Mouse (Mus musculus): ENCODE results near the gene Mapk9. TPM values are rescaled to one million over a fixed set of nuclear protein-coding genes. Genes with fewer than 3 reads are reported as not detected.

The Mapk9 gene
- polyA plus RNA-seq, 1 experiment from 2014 or later, result 43.6 TPM

DNA sequence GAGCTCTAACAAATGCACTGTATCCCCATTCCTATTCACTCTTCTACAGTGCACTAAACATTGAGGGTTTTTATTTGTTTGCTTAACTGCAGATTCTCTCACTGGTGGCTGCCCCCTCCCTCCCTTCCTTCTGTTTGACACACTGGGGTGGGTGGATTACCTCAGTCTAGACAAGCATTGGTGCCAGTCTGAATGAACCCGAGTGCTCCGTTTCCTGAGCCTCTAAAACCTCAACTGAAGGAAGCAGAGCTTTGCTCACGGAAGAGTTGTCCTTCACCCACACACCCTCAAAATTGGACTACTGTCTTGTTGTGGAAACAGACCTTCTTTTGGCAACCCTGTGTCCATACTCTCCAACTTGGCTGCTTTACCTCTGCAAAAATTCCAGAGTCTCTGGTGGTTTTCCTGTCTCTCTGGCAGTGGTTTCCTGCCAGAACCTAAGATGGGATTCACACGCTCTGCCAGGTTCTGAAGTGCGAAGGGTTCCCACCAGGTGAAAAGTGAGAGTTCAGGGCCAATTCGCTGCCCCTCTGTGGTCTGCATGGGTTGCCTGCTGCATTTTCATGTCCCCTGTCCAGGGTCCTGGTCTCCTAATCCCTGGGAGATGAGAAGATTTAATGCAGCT, 49.5 kb downstream of the Mapk9 start:
- no peak overlapping the region for H3K4me3 ChIP-seq (ENCODE audit: low read depth, low read length)
- no peaks in the 10 kb centered on the region for H3K36me3 ChIP-seq (ENCODE audit: control insufficient read depth, insufficient read depth, low read length)
- no peak overlapping the region for H3K4me2 ChIP-seq (ENCODE audit: low read length)
- H3K9me3 ChIP-seq (replicated peaks; ENCODE audit: control insufficient read depth, low read length), result no peaks in the 10 kb centered on the region
- no peaks in the 10 kb centered on the region for H3K4me1 ChIP-seq (ENCODE audit: control insufficient read depth, insufficient read depth, low read length)
- ATAC-seq (no peak), DNase-seq (ENCODE audit: low spot score) (no peak)
- peaks cover 10% of the 10 kb centered on the region; the same call in 1 of the 2 replicates for H3K27me3 ChIP-seq (replicated peaks; ENCODE audit: control insufficient read depth, insufficient read depth, low read length)
- no peak overlapping the region for H3K27ac ChIP-seq (ENCODE audit: low read depth, low read length)
- H3K9ac ChIP-seq (ENCODE audit: low read length), result no peak overlapping the region
- 65% methylated on average over 6 of the region's 6 CpGs for WGBS

DNA sequence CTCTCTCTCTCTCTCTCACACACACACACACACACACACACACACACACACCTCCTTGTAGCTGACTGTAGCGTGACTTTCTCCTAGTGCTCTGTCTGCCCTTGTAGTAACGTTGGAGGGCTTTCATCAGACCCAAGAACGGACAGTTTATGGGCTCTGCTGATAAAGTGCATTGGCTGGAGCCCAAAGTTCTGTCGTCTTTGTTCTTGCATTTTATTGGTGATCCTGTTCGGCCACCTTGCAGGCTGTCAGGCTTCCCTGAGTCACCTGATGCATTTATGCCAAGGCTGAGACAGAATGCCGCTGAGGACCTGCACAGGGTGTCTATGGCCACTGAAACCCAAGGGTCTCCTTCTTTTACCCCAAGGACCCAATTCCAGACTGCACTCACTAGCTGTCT, 53.5 kb downstream of the Mapk9 start:
- Histone ChIP-seq H3K4me2 (ENCODE audit: low read length) (no peak overlapping the region), H3K4me3 (ENCODE audit: low read depth, low read length) (no peak overlapping the region), H3K9ac (ENCODE audit: low read length) (no peak overlapping the region), H3K4me1 (ENCODE audit: control insufficient read depth, insufficient read depth, low read length) (no peaks in the 10 kb centered on the region), H3K36me3 (ENCODE audit: control insufficient read depth, insufficient read depth, low read length) (no peaks in the 10 kb centered on the region), H3K9me3 (replicated peaks; ENCODE audit: control insufficient read depth, low read length) (no peaks in the 10 kb centered on the region), H3K27ac (ENCODE audit: low read depth, low read length) (no peak overlapping the region), H3K27me3 (replicated peaks; ENCODE audit: control insufficient read depth, insufficient read depth, low read length) (peaks cover 21% of the 10 kb centered on the region; the same call in 1 of the 2 replicates)
- no peak for DNase-seq (ENCODE audit: low spot score)
- 76% methylated on average over 6 of the region's 6 CpGs for whole genome bisulfite sequencing
- no peak for ATAC-seq

DNA sequence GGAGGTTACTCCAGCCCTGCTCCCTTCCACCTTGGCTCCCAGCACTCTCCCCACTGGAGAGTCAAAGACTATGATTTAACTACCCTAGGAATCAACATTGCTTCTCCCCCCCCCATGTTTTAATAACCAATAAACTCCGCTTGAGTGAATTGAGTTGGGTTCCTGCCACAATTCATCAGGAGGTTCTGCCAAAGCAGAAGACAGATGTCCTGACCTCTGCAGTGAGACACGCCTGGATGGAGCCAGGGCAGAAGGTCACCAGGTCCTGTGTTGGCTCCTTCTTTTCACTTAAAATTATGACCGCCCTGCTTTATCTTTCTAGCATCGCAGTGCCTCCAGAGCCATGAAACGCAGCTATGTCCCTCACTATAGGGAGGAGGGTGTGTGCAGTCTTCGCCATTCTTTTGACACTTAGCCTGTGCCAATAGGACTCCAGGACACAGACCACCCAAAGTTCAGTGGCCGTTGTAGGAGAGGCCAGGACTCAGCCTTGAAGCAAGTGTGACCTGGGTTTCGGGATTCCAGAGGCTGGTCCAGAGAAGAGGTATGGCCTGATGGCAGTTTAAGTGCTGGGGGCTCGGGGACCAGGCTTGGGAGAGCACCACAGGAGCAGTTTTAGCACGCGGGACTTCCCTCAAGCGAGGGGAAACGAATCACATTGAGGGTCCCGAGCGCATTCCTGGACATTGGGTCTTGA, 54.6 kb downstream of the Mapk9 start:
- H3K36me3 ChIP-seq (ENCODE audit: control insufficient read depth, insufficient read depth, low read length), result no peaks in the 10 kb centered on the region
- H3K4me1 ChIP-seq (ENCODE audit: control insufficient read depth, insufficient read depth, low read length), result no peaks in the 10 kb centered on the region
- WGBS, result 29% methylated on average over 15 of the region's 15 CpGs
- peak; percentile 24 for ATAC-seq
- peak overlapping the region; percentile 77 for H3K9ac ChIP-seq (ENCODE audit: low read length)
- peaks cover 21% of the 10 kb centered on the region; the same call in 1 of the 2 replicates for H3K27me3 ChIP-seq (replicated peaks; ENCODE audit: control insufficient read depth, insufficient read depth, low read length)
- H3K27ac ChIP-seq (ENCODE audit: low read depth, low read length), result no peak overlapping the region
- DNase-seq (ENCODE audit: low spot score), result no peak
- H3K4me3 ChIP-seq (ENCODE audit: low read depth, low read length), result peak overlapping the region; percentile 69
- no peaks in the 10 kb centered on the region for H3K9me3 ChIP-seq (replicated peaks; ENCODE audit: control insufficient read depth, low read length)
- peak overlapping the region; percentile 98 for H3K4me2 ChIP-seq (ENCODE audit: low read length)

DNA sequence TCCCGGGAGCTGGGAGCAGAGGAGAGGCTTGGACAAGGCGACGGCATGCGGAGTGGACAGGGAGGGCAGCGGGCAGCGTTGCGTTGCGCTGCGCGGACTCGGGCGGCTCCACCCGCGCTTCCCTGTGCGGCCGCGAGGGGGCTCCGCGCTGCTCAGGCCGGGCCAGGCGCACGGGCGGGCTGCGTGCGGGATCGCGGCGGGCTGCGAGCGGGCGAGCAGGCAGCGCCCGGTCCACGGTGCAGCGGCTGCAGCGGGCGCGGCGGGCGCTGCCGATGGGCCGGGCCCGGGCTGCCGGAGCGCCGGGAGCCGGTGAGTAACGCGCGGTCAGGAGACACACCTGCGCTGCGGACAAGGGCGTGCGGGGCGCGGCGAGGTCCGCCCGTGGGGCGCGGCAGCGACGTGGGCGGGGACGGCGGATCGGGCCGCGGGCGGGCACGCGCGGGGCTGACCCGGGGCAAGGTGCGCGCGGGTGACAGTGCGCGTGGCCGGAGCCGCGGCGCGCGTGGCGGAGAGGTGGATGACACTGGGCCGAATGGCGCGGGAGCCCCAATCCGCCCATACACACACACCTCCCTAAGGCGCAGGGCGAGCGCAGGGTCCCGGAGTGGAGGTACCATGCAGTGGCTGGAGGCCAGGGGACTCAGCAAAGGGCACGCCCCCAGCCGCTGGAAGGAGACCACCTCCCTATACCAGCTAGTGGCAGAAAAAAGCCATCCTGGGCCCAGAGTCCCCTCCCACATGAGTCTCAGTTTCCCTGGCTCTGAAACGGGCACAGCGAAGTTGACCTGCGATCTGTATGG, 55.3 kb downstream of the Mapk9 start, which contains the start of gene Rasgef1c:
Rasgef1c (plus strand) TSS at position 177 of the 800 bp plus-strand sequence.
- Histone ChIP-seq H3K9me3 (replicated peaks; ENCODE audit: control insufficient read depth, low read length) (no peaks in the 10 kb centered on the region), H3K27ac (ENCODE audit: low read depth, low read length) (no peak within 1 kb of the TSS), H3K4me3 (ENCODE audit: low read depth, low read length) (peak within 1 kb of the TSS; percentile 69), H3K4me2 (ENCODE audit: low read length) (peak within 1 kb of the TSS; percentile 98), H3K4me1 (ENCODE audit: control insufficient read depth, insufficient read depth, low read length) (no peaks in the 10 kb centered on the region), H3K36me3 (ENCODE audit: control insufficient read depth, insufficient read depth, low read length) (no peaks in the 10 kb centered on the region), H3K9ac (ENCODE audit: low read length) (peak within 1 kb of the TSS; percentile 77), H3K27me3 (replicated peaks; ENCODE audit: control insufficient read depth, insufficient read depth, low read length) (peaks cover 21% of the 10 kb centered on the region; the same call in 1 of the 2 replicates)
- WGBS, result 3% methylated on average over 98 of the region's 99 CpGs
- ATAC-seq (peak; percentile 95), DNase-seq (ENCODE audit: low spot score) (peak; percentile 75)

DNA sequence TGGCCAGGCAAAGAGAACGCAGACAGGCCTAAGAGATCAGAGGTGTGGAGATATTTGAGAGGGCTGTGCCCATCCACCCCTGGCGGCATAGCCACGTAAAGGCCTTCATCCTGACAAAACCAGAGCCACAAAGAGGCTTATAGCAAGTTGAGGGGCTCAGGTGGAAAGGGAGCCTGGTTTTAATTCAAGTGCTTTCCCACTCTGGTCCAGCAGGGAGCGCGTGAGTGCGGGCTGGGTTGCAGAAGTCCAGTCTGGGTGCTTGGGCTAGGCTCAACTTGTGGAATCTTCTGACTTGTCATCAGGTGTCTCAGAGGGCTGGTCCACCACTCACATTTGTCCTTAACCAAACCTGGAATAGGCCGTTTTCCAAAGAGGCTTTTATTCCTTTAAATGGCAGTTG, 56.8 kb downstream of the Mapk9 start:
- ATAC-seq, result no peak
- no peak overlapping the region for H3K27ac ChIP-seq (ENCODE audit: low read depth, low read length)
- 17% methylated on average over 7 of the region's 7 CpGs for WGBS

DNA sequence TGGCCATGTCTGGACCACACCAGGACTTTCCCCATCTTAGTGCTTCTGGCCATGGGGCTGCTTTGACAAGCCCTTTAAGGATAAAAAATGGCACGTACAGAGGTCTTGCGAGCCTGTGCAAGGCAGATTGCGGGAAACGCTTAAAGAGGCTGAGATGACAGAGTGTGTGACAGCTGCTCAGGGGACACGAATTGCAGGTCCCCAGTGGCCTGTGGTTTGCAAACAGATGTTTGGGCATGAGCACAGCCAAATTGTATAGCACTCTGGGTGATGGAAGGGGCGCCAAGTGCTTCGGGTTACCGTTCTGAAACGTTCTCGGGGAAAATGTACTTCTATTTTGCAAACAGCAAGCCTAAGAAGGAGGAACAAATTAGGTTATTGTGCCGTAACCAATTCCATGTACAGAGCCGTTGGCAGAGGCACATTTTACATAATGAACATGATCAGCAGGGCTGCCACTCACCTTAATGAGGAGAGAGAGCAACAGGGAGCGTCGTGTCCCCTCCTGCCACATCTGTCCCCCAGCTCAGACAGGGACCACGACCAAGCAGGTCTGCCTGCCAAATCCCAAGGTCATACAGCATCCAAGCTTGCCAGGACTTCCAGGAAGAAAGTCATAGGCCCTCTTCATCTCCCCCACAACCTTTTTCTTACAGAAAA, 72.1 kb downstream of the Mapk9 start:
- H3K9ac ChIP-seq (ENCODE audit: low read length), result no peak overlapping the region
- H3K4me3 ChIP-seq (ENCODE audit: low read depth, low read length), result no peak overlapping the region
- peak; percentile 48 for DNase-seq (ENCODE audit: low spot score)
- no peak for ATAC-seq
- no peak overlapping the region; the same call in 1 of the 2 replicates for H3K27ac ChIP-seq (ENCODE audit: low read depth, low read length)
- 23% methylated on average over 15 of the region's 15 CpGs for whole genome bisulfite sequencing
- H3K27me3 ChIP-seq (replicated peaks; ENCODE audit: control insufficient read depth, insufficient read depth, low read length), result no peaks in the 10 kb centered on the region
- H3K36me3 ChIP-seq (ENCODE audit: control insufficient read depth, insufficient read depth, low read length), result no peaks in the 10 kb centered on the region
- no peak overlapping the region for H3K4me2 ChIP-seq (ENCODE audit: low read length)
- H3K4me1 ChIP-seq (ENCODE audit: control insufficient read depth, insufficient read depth, low read length), result peaks cover 9% of the 10 kb centered on the region
- H3K9me3 ChIP-seq (replicated peaks; ENCODE audit: control insufficient read depth, low read length), result no peaks in the 10 kb centered on the region

More for the DNA sequence above, 56.8 kb downstream of the Mapk9 start:
- Histone ChIP-seq H3K4me2 (ENCODE audit: low read length) (no peak overlapping the region), H3K4me1 (ENCODE audit: control insufficient read depth, insufficient read depth, low read length) (no peaks in the 10 kb centered on the region), H3K9ac (ENCODE audit: low read length) (no peak overlapping the region), H3K9me3 (replicated peaks; ENCODE audit: control insufficient read depth, low read length) (no peaks in the 10 kb centered on the region), H3K36me3 (ENCODE audit: control insufficient read depth, insufficient read depth, low read length) (no peaks in the 10 kb centered on the region), H3K4me3 (ENCODE audit: low read depth, low read length) (no peak overlapping the region), H3K27me3 (replicated peaks; ENCODE audit: control insufficient read depth, insufficient read depth, low read length) (peaks cover 21% of the 10 kb centered on the region; the same call in 1 of the 2 replicates)
- DNase-seq (ENCODE audit: low spot score), result peak; percentile 56

DNA sequence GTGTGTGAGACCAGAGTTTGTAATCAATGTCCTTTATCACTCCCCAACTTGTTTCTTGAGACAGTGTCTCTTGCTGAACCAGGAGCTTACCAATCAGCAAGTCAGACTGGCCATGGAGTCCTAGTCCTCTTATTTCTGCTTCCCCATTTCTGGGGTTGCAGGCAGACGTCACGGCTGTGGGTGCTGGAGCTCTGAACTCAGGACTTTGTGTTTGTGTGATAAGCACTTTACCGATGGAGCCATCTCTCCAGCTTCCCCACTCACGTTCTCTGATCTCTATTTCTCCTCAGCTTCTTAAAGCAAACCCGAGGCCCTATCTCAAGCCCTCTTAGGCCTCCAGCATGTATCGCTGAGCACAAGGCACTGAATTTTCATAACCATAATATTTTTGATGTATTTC, 72.8 kb downstream of the Mapk9 start:
- Histone ChIP-seq H3K9ac (ENCODE audit: low read length) (no peak overlapping the region), H3K9me3 (replicated peaks; ENCODE audit: control insufficient read depth, low read length) (no peaks in the 10 kb centered on the region), H3K27ac (ENCODE audit: low read depth, low read length) (no peak overlapping the region), H3K4me2 (ENCODE audit: low read length) (no peak overlapping the region), H3K36me3 (ENCODE audit: control insufficient read depth, insufficient read depth, low read length) (no peaks in the 10 kb centered on the region), H3K4me1 (ENCODE audit: control insufficient read depth, insufficient read depth, low read length) (peaks cover 9% of the 10 kb centered on the region), H3K4me3 (ENCODE audit: low read depth, low read length) (no peak overlapping the region), H3K27me3 (replicated peaks; ENCODE audit: control insufficient read depth, insufficient read depth, low read length) (no peaks in the 10 kb centered on the region)
- WGBS, result 92% methylated on average over 6 of the region's 6 CpGs
- no peak for ATAC-seq
- no peak for DNase-seq (ENCODE audit: low spot score)

DNA sequence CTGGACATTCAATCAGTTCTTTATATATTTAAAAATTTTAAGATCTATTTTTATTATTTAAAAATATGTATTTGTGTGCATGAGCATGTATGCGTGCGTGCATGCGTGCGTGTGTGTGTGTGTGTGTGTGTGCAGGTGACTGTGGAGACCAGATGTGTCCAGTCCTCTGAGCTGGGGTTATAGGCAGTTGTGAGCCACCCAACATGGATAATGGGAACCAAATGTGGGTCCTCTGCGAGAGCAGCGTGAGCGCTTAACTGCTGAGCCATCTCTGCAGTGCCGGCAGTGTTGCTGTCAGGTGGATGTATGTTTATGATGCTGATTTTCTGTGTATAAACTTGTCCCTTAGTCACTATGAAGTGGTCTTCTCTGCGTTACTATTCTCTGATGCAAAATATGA, 77.0 kb downstream of the Mapk9 start:
- no peaks in the 10 kb centered on the region for H3K9me3 ChIP-seq (replicated peaks; ENCODE audit: control insufficient read depth, low read length)
- no peak overlapping the region for H3K4me3 ChIP-seq (ENCODE audit: low read depth, low read length)
- DNase-seq (ENCODE audit: low spot score) (no peak), ATAC-seq (no peak)
- H3K4me2 ChIP-seq (ENCODE audit: low read length), result no peak overlapping the region
- no peak overlapping the region for H3K27ac ChIP-seq (ENCODE audit: low read depth, low read length)
- 90% methylated on average over 9 of the region's 9 CpGs for WGBS
- no peaks in the 10 kb centered on the region for H3K36me3 ChIP-seq (ENCODE audit: control insufficient read depth, insufficient read depth, low read length)
- no peak overlapping the region for H3K9ac ChIP-seq (ENCODE audit: low read length)
- H3K27me3 ChIP-seq (replicated peaks; ENCODE audit: control insufficient read depth, insufficient read depth, low read length), result no peaks in the 10 kb centered on the region
- H3K4me1 ChIP-seq (ENCODE audit: control insufficient read depth, insufficient read depth, low read length), result peaks cover 13% of the 10 kb centered on the region
